Mouse (Mus musculus) bone marrow macrophage, adult 2 months (primary cell): ENCODE measurements around the gene Mycbpap.

Source experiments
- CTCF ChIP-seq: IDR thresholded peaks from 2 replicates; pipeline ENCODE4 v1.5.1; 2012; ENCODE audit warnings: low read depth, mild to moderate bottlenecking, low read length, moderate library complexity
- POLR2A ChIP-seq: IDR thresholded peaks from 2 replicates; pipeline ENCODE4 v1.6.1; 2012; ENCODE audit warnings: mild to moderate bottlenecking, low read depth, low read length, borderline replicate concordance

DNA sequence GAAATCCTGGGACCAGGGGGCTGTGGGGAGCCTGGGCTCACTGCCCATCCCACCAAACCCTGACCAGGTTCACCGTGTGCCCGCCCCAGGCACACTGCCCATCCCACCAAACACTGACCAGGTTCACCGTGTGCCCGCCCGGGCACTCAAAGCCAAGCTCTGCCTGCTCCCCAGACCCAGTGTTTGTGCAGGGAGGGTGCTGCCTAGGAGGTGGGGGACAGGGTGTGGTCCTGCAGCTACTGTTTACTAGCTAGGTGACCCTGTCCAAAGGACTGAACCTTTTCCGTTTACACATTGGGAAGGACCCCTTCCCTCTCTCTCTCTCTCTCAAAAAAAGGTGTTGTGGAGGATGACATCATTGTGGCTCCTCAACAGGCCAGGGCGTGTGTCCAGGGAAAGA lies 45.8 kb upstream of the Mycbpap start:
- TF ChIP-seq CTCF, result no peak
- no peak for TF ChIP-seq POLR2A
